Mouse (Mus musculus) retina, postnatal 7 days (tissue): ENCODE results near the gene Olfr588-ps1.
"Not testable (repeated sequence)": the region's sequence is repeated elsewhere in the genome, so short reads cannot be mapped to it uniquely, and the experiment has no call there.

Experiments
- DNase-seq: peaks from one replicate; pipeline ENCODE4 v3.0.0-alpha.2; 2012; ENCODE audit warnings: low read depth, low spot score

Olfr588-ps1 gene

GRCm38 (mm10) chr7:103140579-103140978 is at the start of gene Olfr588-ps1:
Gene Olfr588-ps1 (plus strand): TSS chr7:103140879.
- no peak for DNase-seq

- no peak for DNase-seq
These were observed 43.3 kb upstream of the Olfr588-ps1 start, which contains the start of gene Olfr585 for GRCm38 (mm10) chr7:103097420-103097819. Gene Olfr585 (plus strand): TSS chr7:103097720.

GRCm38 (mm10) chr7:103119406-103119805 is 21.3 kb upstream of the Olfr588-ps1 start:
- no peak for DNase-seq

GRCm38 (mm10) chr7:103125538-103125937 is 15.1 kb upstream of the Olfr588-ps1 start, which contains the start of gene Olfr586:
Gene Olfr586 (minus strand): TSS chr7:103125638.
- no peak for DNase-seq

- no peak for DNase-seq
These were observed 15.6 kb downstream of the Olfr588-ps1 start, which contains the start of gene Olfr589 for GRCm38 (mm10) chr7:103156256-103156655. Gene Olfr589 (minus strand): TSS chr7:103156356.

GRCm38 (mm10) chr7:103169697-103170096 is 29.0 kb downstream of the Olfr588-ps1 start:
- no peak for DNase-seq

GRCm38 (mm10) chr7:103178240-103178639 is 37.6 kb downstream of the Olfr588-ps1 start, which contains the start of gene Olfr591:
Gene Olfr591 (minus strand): TSS chr7:103178340.
- no peak for DNase-seq

GRCm38 (mm10) chr7:103184503-103184902 is 43.8 kb downstream of the Olfr588-ps1 start, which contains the start of gene Olfr592:
Gene Olfr592 (plus strand): TSS chr7:103184803.
- not testable (repeated sequence) for DNase-seq
